Mouse (Mus musculus): ENCODE data around the gene A530064D06Rik.
"Not testable (repeated sequence)": the region's sequence is repeated elsewhere in the genome, so short reads cannot be mapped to it uniquely, and the experiment has no call there.

A530064D06Rik gene

DNA sequence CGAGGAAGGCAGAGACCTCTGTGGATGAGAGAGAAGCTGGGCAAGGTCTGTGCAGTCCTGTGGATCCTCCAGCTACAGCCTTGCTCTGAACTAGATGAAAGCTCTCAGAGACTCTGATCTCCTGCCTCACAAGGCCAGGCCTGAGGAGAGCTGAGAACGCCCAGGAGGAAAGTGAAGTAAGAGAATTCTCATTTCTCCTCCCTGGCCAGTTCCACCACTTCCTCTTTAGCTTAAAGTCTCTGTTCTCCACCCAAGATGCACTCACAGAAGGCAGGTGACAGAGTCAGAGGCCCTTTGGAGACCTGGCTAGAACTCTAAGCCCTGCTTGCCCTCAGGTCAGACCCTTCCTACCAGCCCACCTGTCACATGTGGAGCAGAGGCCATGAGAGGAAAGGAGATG, at the start of gene A530064D06Rik:
Gene A530064D06Rik (minus strand): TSS at position 173 of the 400 bp plus-strand sequence.
- DNase-seq (ENCODE audit: low spot score in 2 of 2), result not testable (repeated sequence)

GRCm38 (mm10) chr17:48215429-48215828, 48.4 kb upstream of the A530064D06Rik start:
- DNase-seq (ENCODE audit: low spot score in 2 of 2), result no peak

GRCm38 (mm10) chr17:48213511-48213910, 46.4 kb upstream of the A530064D06Rik start:
- DNase-seq (ENCODE audit: low spot score in 2 of 2), result no peak

DNA sequence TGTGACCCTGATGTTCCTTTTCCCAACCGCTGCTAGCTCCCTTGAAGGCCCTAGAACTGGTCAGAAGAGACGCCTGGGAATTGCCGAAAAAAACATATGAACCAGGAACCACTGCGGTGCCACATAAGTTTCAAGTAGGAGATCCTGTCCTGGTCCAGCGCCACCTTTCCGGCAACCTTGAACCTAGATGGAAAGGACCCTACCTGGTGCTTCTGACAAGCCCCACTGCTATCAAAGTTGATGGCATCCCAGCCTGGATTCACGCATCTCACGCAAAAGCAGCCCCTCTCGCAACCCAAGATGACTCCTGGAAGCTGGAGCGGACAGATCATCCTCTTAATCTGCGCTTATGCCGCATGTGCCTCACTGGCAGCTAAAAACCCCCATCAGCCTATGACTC, 45.5 kb upstream of the A530064D06Rik start:
- no peak for DNase-seq (ENCODE audit: low spot score in 2 of 2)

GRCm38 (mm10) chr17:48203086-48203485, 36.0 kb upstream of the A530064D06Rik start:
- DNase-seq (ENCODE audit: low spot score in 2 of 2), result no peak

DNA sequence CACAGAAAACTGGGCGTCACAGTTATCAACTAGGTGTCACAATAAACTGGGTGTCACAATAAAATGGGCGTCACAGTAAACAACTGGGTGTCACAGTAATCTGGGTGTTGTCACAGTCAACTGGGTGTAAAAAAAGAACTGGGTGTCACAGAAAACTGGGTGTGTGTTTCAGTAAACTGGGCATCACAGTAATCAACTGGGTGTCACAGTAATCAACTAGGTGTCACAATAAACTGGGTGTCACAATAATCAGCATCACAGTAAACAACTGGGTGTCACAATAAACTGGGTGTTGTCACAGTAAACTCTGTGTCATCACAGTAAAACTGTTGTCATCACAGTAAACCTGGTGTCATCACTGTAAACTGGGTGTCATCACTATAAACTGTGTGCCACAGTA, 25.3 kb upstream of the A530064D06Rik start:
- DNase-seq (ENCODE audit: low spot score in 2 of 2), result no peak

GRCm38 (mm10) chr17:48185252-48185651, 18.2 kb upstream of the A530064D06Rik start:
- DNase-seq (ENCODE audit: low spot score in 2 of 2), result no peak

DNA sequence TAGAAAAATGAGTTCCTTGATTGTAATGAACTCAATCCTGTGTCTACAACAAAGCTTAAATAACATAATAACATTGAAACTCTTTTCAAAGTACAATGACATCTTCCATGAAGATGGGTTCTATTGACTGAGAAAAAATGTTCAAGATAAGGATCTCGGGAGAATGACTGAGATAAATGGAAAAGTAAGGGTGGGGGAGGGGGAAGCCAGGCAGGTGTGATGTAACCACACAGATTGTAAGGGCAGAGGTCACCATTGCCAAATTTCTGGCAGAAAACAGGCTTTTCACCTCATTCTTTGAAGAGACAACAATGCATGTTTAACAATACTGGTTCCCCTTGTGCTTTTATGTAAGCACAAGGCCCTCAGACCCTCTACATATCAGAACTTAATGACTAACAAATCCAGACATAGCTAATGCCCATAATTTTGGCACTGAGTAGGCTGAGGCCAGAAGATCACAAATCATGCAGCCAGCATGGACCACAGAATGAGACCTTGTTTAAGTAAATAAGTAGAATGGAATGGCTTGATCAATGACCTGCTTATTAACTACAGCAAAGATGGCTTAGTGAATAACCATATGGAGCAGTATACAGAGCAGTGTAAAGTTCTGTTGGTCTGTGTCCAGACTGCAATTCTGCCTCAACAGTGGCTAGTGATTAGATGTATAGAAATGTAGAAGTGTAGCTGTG, 9.5 kb downstream of the A530064D06Rik start:
- DNase-seq (ENCODE audit: low spot score in 2 of 2), result no peak

DNA sequence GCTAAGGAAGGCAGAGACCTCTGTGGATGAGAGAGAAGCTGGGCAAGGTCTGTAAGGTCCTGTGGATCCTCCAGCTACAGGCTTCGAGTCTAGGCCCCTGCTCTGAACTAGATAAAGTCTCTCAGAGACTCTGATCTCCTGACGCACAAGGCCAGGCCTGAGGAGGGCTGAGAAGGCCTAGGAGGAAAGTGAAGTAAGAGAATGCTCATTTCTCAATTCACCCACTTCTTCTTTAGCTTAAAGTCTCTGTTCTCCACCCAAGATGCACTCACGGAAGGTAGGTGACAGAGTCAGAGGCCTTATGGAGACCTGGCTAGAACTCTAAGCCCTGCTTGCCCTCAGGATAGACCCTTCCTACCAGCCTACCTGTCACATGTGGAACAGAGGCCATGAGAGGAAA, 21.0 kb downstream of the A530064D06Rik start, which contains the start of gene 9830107B12Rik:
Gene 9830107B12Rik (minus strand): TSS at position 149 of the 400 bp plus-strand sequence.
- no peak for DNase-seq (ENCODE audit: low spot score in 2 of 2)

DNA sequence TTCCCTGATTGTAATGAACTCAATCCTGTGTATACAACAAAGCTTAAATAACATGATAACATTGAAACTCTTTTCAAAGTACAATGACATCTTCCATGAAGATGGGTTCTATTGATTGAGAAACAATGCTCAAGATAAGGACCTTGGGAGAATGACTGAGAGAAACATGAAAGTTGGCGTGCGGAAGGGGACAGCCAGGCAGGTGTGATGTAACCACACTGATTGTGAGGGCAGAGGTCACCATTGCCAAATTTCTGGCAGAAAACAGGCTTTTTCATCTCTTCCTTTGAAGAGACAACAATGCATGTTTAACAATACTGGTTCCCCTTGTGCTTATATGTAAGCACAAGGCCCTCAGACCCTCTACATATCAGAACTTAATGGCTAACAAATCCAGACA, 34.3 kb downstream of the A530064D06Rik start:
- no peak for DNase-seq (ENCODE audit: low spot score in 2 of 2)

DNA sequence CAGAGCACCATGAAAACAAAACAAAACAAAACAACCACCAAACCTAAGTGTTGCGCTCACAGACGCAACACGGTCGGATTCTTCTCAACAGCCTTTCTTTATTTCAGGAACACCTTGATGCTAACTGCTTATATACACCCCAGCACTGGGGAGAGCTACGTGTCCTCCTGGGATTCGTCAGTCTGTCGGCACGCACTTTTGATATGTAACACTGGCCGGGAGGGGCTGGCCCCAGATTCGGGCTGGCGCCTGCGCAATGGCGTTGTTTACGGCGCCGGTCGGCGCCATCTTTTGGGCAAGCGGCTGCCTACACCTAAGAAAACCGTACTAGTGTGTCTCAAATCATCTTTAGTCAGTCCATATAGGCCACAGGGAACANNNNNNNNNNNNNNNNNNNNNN, 46.6 kb downstream of the A530064D06Rik start:
- no peak for DNase-seq (ENCODE audit: low spot score in 2 of 2)

- peak; percentile 60 to 74 for DNase-seq (ENCODE audit: low spot score in 2 of 2)
Measured at GRCm38 (mm10) chr17:48119656-48120055, 47.4 kb downstream of the A530064D06Rik start.

DNA sequence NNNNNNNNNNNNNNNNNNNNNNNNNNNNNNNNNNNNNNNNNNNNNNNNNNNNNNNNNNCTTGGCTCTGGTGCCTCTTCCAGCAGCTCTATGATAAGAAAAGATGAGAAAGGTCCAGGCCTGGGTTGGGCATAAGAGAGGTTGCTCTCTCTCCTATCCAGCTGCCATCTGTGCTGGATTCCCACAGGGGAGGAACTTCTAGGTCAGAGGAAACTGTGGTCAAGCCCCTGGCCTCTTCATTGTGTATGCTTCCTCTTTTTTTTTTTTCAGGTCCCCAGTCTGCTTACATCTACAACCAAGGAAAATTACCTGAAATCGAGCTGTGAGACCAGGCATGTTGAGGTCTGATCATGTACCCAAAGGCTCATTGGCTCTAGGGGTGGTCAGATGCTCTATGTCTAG, 48.5 kb downstream of the A530064D06Rik start:
- DNase-seq (ENCODE audit: low spot score in 2 of 2), result no peak

DNA sequence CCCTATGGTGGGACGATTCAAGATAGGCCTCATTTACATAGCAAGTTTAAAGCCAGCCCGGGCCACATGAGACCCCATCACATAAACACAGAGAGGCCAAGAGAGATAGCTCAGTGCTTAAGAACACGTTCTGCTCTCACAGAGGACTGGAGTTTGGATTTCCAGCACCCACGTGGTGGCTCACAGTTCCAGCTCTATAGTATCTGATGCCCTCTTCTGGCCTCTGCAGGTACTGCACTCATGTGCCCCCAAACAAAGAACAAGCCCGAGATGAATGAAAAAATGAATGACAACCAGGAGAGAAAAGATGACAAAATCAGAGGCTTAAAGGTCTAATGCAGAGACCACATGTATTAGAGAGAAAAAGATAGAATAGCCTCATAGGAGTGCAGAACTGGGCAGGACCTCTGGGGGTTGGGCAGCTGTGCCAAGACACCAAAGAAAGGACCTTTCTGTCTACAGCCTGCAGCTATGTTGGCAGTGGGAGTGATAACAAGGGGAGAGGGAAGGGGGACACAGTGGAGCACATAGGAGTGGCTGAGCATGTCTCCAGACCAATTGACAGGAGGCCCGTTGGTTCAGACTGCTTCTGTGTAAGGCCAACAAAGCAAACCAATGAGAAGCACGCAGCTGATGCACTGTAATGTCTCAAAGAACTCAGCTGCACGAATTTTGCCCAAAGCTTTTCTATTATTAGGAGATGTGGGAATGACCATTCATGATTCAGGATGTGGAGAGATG, 56.4 kb downstream of the A530064D06Rik start:
- DNase-seq (ENCODE audit: low spot score in 2 of 2), result no peak

GRCm38 (mm10) chr17:48108520-48108919, 58.6 kb downstream of the A530064D06Rik start:
- no peak for DNase-seq (ENCODE audit: low spot score in 2 of 2)

DNA sequence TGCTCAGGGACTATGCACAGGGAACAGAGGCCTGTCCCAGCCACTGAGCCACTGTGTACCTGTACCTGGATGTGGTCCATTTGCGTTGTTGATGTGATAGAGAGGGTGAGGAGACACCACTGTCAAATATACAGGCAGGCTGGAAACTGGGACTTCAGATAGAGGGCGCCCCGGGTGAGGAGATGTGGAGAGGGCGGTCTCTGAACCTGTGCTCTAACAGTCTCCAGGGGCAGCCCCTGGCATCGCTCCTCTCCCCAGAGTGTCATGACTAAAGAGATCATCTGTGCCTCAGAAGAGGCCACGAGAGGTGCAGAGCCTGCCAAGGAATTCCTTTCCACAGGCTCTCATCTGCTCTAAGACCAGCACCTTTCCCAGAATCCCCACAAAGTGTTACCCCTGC, 59.2 kb downstream of the A530064D06Rik start:
- DNase-seq (ENCODE audit: low spot score in 2 of 2), result no peak

DNA sequence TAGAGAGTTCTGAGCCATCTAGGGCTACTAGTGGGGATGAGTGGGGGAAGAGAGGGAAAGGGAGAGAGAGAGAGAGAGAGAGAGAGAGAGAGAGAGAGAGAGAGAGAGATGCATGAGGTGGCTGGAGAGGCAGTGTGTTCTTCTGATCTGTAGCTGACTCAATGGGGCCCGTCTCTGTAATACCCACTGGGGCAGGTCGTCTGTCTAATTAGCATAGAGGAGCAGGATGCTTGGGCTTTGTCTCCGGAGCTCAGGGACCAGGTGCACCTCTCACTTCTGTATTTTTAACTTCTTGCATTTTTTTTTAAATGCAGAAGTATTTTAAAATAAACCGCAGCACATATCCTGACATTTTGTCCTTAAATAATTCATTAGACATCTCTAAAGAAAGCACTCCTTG, 59.7 kb downstream of the A530064D06Rik start:
- DNase-seq (ENCODE audit: low spot score in 2 of 2), result no peak

GRCm38 (mm10) chr17:48100441-48101417, 66.3 kb downstream of the A530064D06Rik start:
- DNase-seq (ENCODE audit: low spot score in 2 of 2), result peak; percentile 84 to 85

GRCm38 (mm10) chr17:48099312-48099711, 67.8 kb downstream of the A530064D06Rik start:
- DNase-seq (ENCODE audit: low spot score in 2 of 2), result no peak

All from urinary bladder, postnatal 36 days (tissue).